Mouse (Mus musculus) lung, postnatal 0 days (tissue): ENCODE data around the gene Adgrg2. TPM values are rescaled to one million over a fixed set of nuclear protein-coding genes. Genes with fewer than 3 reads are reported as not detected.

Source experiments
- ATAC-seq: fragments of 200-750 bp; cut with Nextera tagmentation; 2 replicates; pipeline ENCODE4 v1.8.0; 2017; ENCODE audit warnings: moderate library complexity
- DNase-seq: peaks from one replicate; pipeline ENCODE4 v3.0.0-alpha.2; 2016; ENCODE audit warnings: low spot score
- H3K27ac ChIP-seq: fragments of 300-500 bp; sonication (generic); 2 replicates; pipeline ENCODE4 v1.5.1; 2014; ENCODE audit warnings: antibody characterized with exemption, mild to moderate bottlenecking, low read length, mixed read lengths
- H3K27me3 ChIP-seq: fragments of 300-500 bp; sonication (generic); replicated peaks from 2 replicates; pipeline ENCODE4 v1.6.1; 2014; ENCODE audit warnings: low read length, mixed read lengths; ENCODE audit not compliant: insufficient read depth
- H3K36me3 ChIP-seq: fragments of 300-500 bp; sonication (generic); 2 replicates; pipeline ENCODE4 v1.6.1; 2014; ENCODE audit warnings: low read length, mixed read lengths; ENCODE audit not compliant: insufficient read depth
- H3K4me1 ChIP-seq: fragments of 300-500 bp; sonication (generic); 2 replicates; pipeline ENCODE4 v1.6.1; 2014; ENCODE audit warnings: antibody characterized with exemption, low read depth, low read length, mixed read lengths; ENCODE audit not compliant: insufficient read depth
- H3K4me2 ChIP-seq: fragments of 300-500 bp; sonication (generic); replicated peaks from 2 replicates; pipeline ENCODE4 v1.6.1; 2014; ENCODE audit warnings: low read depth, mild to moderate bottlenecking, low read length, moderate library complexity, mixed read lengths
- H3K4me3 ChIP-seq: fragments of 300-500 bp; sonication (generic); 2 replicates; pipeline ENCODE4 v1.5.1; 2014; ENCODE audit warnings: low read depth, low read length
- H3K9ac ChIP-seq: fragments of 300-500 bp; sonication (generic); replicated peaks from 2 replicates; pipeline ENCODE4 v1.6.1; 2014; ENCODE audit warnings: low read depth, mild to moderate bottlenecking
- H3K9me3 ChIP-seq: fragments of 300-500 bp; sonication (generic); 2 replicates; pipeline ENCODE4 v1.6.1; 2016; ENCODE audit warnings: low read length, mixed read lengths
- CTCF ChIP-seq: IDR thresholded peaks from 2 replicates; pipeline ENCODE4 v1.5.1; 2016; ENCODE audit warnings: antibody characterized with exemption, mild to moderate bottlenecking
- EP300 ChIP-seq: IDR thresholded peaks from 2 replicates; pipeline ENCODE4 v1.6.1; 2016; ENCODE audit warnings: antibody characterized with exemption, mild to moderate bottlenecking, control low read depth
- WGBS: fragments of 180-500 bp; shearing (Covaris S2); extraction: QIAGEN DNeasy Blood & Tissue Kit; methylation state at CpG from one replicate; pipeline ENCODE4 v1.1.7; 2014; 5-methylcytosine and 5-hydroxymethylcytosine counted together
- polyA plus RNA-seq: library from polyadenylated mRNA; unstranded; fragments of >200 nt; fragmentation: Nextera tagmentation; extraction: Ambion mirVana; gene quantifications from 2 replicates; pipeline ENCODE4 v1.2.1, GENCODE M21; 2015

The Adgrg2 gene
- polyA plus RNA-seq, 1 experiment from 2014 or later, result 4.7 TPM

GRCm38 (mm10) chrX:160496473-160496872 lies 106.0 kb downstream of the Adgrg2 start:
- no peak overlapping the region for H3K4me2 ChIP-seq
- no peak for DNase-seq
- no peaks in the 10 kb centered on the region for H3K9me3 ChIP-seq
- TF ChIP-seq EP300 (no peak), CTCF (no peak)
- no peak overlapping the region for H3K9ac ChIP-seq
- 66% methylated on average over 5 of the region's 5 CpGs for WGBS
- H3K36me3 ChIP-seq, result no peaks in the 10 kb centered on the region
- H3K4me1 ChIP-seq, result no peaks in the 10 kb centered on the region
- H3K27ac ChIP-seq, result no peak overlapping the region
- no peaks in the 10 kb centered on the region for H3K27me3 ChIP-seq
- no peak for ATAC-seq
- H3K4me3 ChIP-seq, result no peak overlapping the region

GRCm38 (mm10) chrX:160501095-160501494 lies 110.6 kb downstream of the Adgrg2 start:
- Histone ChIP-seq H3K9me3 (no peaks in the 10 kb centered on the region), H3K36me3 (no peaks in the 10 kb centered on the region), H3K4me3 (no peak overlapping the region), H3K4me1 (no peaks in the 10 kb centered on the region), H3K4me2 (no peak overlapping the region), H3K9ac (no peak overlapping the region), H3K27me3 (no peaks in the 10 kb centered on the region), H3K27ac (0 out of 2 replicates have a peak overlapping the region, but pooled peaks have one; percentile 82)
- 58% methylated on average over 3 of the region's 3 CpGs for WGBS
- DNase-seq, result peak; percentile 41
- ATAC-seq, result peak; percentile 48
- TF ChIP-seq CTCF (no peak), EP300 (peak; percentile 64)

- Histone ChIP-seq H3K27ac (peak overlapping the region; percentile 82), H3K9ac (no peak overlapping the region), H3K27me3 (no peaks in the 10 kb centered on the region), H3K36me3 (no peaks in the 10 kb centered on the region), H3K4me2 (peak overlapping the region; percentile 58), H3K4me3 (peak overlapping the region; percentile 45), H3K4me1 (no peaks in the 10 kb centered on the region), H3K9me3 (no peaks in the 10 kb centered on the region)
- DNase-seq (no peak), ATAC-seq (peak; percentile 55)
- TF ChIP-seq CTCF (no peak), EP300 (no peak)
- WGBS, result 3% methylated on average over 5 of the region's 12 CpGs
These were observed 111.2 kb downstream of the Adgrg2 start for GRCm38 (mm10) chrX:160501687-160502047.

- Histone ChIP-seq H3K9ac (peak within 1 kb of the TSS; percentile 46), H3K27me3 (no peaks in the 10 kb centered on the region), H3K4me2 (peak within 1 kb of the TSS; percentile 58), H3K27ac (peak within 1 kb of the TSS; percentile 82), H3K9me3 (no peaks in the 10 kb centered on the region), H3K36me3 (no peaks in the 10 kb centered on the region), H3K4me3 (peak within 1 kb of the TSS; percentile 45), H3K4me1 (no peaks in the 10 kb centered on the region)
- peak; percentile 96 for ATAC-seq
- peak; percentile 88 for DNase-seq
- TF ChIP-seq EP300, result no peak
- TF ChIP-seq CTCF, result no peak; the same call in none of the 2 replicates
- WGBS, result 13% methylated on average over 56 of the region's 61 CpGs
These were observed 111.9 kb downstream of the Adgrg2 start, which contains the start of gene Phka2 for GRCm38 (mm10) chrX:160502048-160503041. TSS of gene Phka2 (plus strand) at chrX:160502166.

- TF ChIP-seq EP300 (no peak), CTCF (no peak)
- H3K9ac ChIP-seq, result no peak overlapping the region
- no peak overlapping the region for H3K4me3 ChIP-seq
- H3K9me3 ChIP-seq, result no peaks in the 10 kb centered on the region
- 14% methylated on average over 1 of the region's 1 CpGs for WGBS
- ATAC-seq (no peak), DNase-seq (no peak)
- H3K36me3 ChIP-seq, result no peaks in the 10 kb centered on the region
- H3K27me3 ChIP-seq, result no peaks in the 10 kb centered on the region
- no peak overlapping the region for H3K4me2 ChIP-seq
- H3K4me1 ChIP-seq, result no peaks in the 10 kb centered on the region
- H3K27ac ChIP-seq, result no peak overlapping the region
These were observed 118.6 kb downstream of the Adgrg2 start for GRCm38 (mm10) chrX:160509046-160509445.

- 60% methylated on average over 2 of the region's 2 CpGs for WGBS
- Histone ChIP-seq H3K9me3 (no peaks in the 10 kb centered on the region), H3K9ac (no peak overlapping the region), H3K4me2 (no peak overlapping the region), H3K27ac (no peak overlapping the region), H3K36me3 (no peaks in the 10 kb centered on the region), H3K4me3 (no peak overlapping the region), H3K4me1 (no peaks in the 10 kb centered on the region), H3K27me3 (no peaks in the 10 kb centered on the region)
- peak; percentile 5 for DNase-seq
- ATAC-seq, result no peak
- TF ChIP-seq EP300 (no peak), CTCF (no peak)
These were observed 119.7 kb downstream of the Adgrg2 start for GRCm38 (mm10) chrX:160510197-160510596.
